ENCODE assay signal across 26 mouse cellular contexts in the genomic region with DNA sequence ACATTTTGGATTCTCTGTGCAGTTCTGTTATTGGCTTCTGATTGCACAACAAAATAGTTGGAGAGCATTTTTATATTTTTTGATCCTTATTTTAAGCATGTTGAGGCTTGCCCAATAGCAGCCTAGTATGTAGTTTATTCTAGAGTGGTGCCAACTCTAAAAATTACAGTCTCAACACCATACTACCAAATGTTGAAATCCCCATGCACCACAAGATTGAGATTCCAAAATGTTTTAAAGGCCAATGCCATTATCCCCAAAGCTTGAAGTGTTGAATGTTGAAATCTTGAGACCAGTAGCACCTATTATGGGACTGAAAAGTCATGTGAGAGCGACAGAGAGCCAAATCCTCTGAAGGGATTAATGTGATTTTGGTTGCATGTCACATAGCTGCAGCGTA.
"Had no signal": no experiment of that assay in that cellular context is flagged by ENCODE, and none has a peak within 500 bp of the region (broad histone marks: within the 10 kb centered on the region; RNA-seq: fewer than 3 reads in every experiment).

No protein-coding gene starts in this region.

- ATAC-seq: hindbrain, embryonic 16.5 days; inflammation-experienced regulatory T-cells, adult 6 months; intestine, embryonic 15.5 days; intestine, postnatal 0 days; liver, embryonic 12.5 days had no signal

- H3K9me3 ChIP-seq: heart, embryonic 10.5 days; heart, embryonic 12.5 days; hindbrain, embryonic 10.5 days; hindbrain, embryonic 12.5 days; intestine, embryonic 15.5 days; limb, embryonic 13.5 days; limb, embryonic 15.5 days; liver, embryonic 12.5 days had no signal

- H3K4me2 ChIP-seq: heart, embryonic 12.5 days; hindbrain, embryonic 12.5 days; hindbrain, embryonic 14.5 days; intestine, embryonic 15.5 days; limb, embryonic 13.5 days; limb, embryonic 15.5 days; liver, embryonic 12.5 days had no signal

- H3K27me3 ChIP-seq: heart, embryonic 12.5 days; hindbrain, embryonic 12.5 days; intestine, embryonic 15.5 days; limb, embryonic 13.5 days; limb, embryonic 15.5 days; liver, embryonic 12.5 days had no signal

- H3K4me1 ChIP-seq: hindbrain, embryonic 10.5 days; hindbrain, embryonic 12.5 days; intestine, embryonic 15.5 days; limb, embryonic 13.5 days; limb, embryonic 15.5 days; liver, embryonic 12.5 days had no signal

- H3K4me3 ChIP-seq: heart, embryonic 10.5 days; heart, embryonic 12.5 days; hindbrain, embryonic 10.5 days; hindbrain, embryonic 12.5 days; intestine, embryonic 15.5 days; layer of hippocampus, adult 2 months; limb, embryonic 13.5 days; limb, embryonic 15.5 days; liver, embryonic 12.5 days had no signal

- H3K36me3 ChIP-seq: heart, embryonic 10.5 days; heart, embryonic 12.5 days; hindbrain, embryonic 10.5 days; hindbrain, embryonic 12.5 days; intestine, embryonic 15.5 days; limb, embryonic 13.5 days; limb, embryonic 15.5 days; liver, embryonic 12.5 days had no signal

- DNase-seq: gastrocnemius, postnatal 14 days; gastrocnemius, postnatal 36 days; heart, adult 18-20 months; heart, postnatal 10 days; heart, postnatal 4 days; kidney, adult 18-20 months; kidney, adult 8-10 months; kidney, postnatal 10 days; kidney, postnatal 25 days; kidney, postnatal 4 days; layer of hippocampus, postnatal 36 days; left cerebral cortex, postnatal 4 days had no signal

- H3K27ac ChIP-seq: heart, embryonic 10.5 days; hindbrain, embryonic 10.5 days; hindbrain, embryonic 12.5 days; hindbrain, embryonic 14.5 days; intestine, embryonic 15.5 days; layer of hippocampus, adult 2 months; limb, embryonic 13.5 days; limb, embryonic 15.5 days; liver, embryonic 12.5 days; liver, embryonic 14.5 days had no signal

- H3K9ac ChIP-seq: heart, embryonic 12.5 days; hindbrain, embryonic 12.5 days; hindbrain, embryonic 14.5 days; intestine, embryonic 15.5 days; limb, embryonic 13.5 days; limb, embryonic 15.5 days; liver, embryonic 12.5 days; liver, embryonic 14.5 days had no signal
